Mouse (Mus musculus): Measurements from ENCODE around the gene Wdr86. TPM values are rescaled to one million over a fixed set of nuclear protein-coding genes. Genes with fewer than 3 reads are reported as not detected.
A peak's percentile ranks its signal among the peaks of the same experiment; 100 is the strongest.

Wdr86 gene
- polyA plus RNA-seq, 1 experiment from 2014 or later = 32.4 TPM

- H3K4me1 ChIP-seq = peaks cover 76% of the 10 kb centered on the region
- peak overlapping the region; percentile 75 for H3K9ac ChIP-seq
- ATAC-seq (replicated peaks; ENCODE audit: low FRiP score) = peak; percentile 7; the same call in 1 of the 2 replicates
- no peaks in the 10 kb centered on the region for H3K9me3 ChIP-seq (replicated peaks)
- no peaks in the 10 kb centered on the region for H3K36me3 ChIP-seq
- WGBS = 1% methylated on average over 49 of the region's 49 CpGs
- peak overlapping the region; percentile 87 for H3K4me2 ChIP-seq
- peaks cover 4% of the 10 kb centered on the region; the same call in 1 of the 2 replicates for H3K27me3 ChIP-seq
- H3K4me3 ChIP-seq (replicated peaks) = peak overlapping the region; percentile 63
- H3K27ac ChIP-seq = peak overlapping the region; percentile 78
Observed at GRCm38 (mm10) chr5:24729797-24730487, 585 bp downstream of the Wdr86 start.

GRCm38 (mm10) chr5:24726901-24727836, 3.4 kb downstream of the Wdr86 start:
- ATAC-seq (replicated peaks; ENCODE audit: low FRiP score) = no peak
- no peaks in the 10 kb centered on the region for H3K9me3 ChIP-seq (replicated peaks)
- WGBS = 59% methylated on average over 12 of the region's 12 CpGs
- H3K27ac ChIP-seq = no peak overlapping the region
- no peak overlapping the region for H3K4me3 ChIP-seq (replicated peaks)
- H3K4me2 ChIP-seq = peak overlapping the region; percentile 87; the same call in 1 of the 2 replicates
- peaks cover 4% of the 10 kb centered on the region for H3K36me3 ChIP-seq
- peaks cover 4% of the 10 kb centered on the region; the same call in 1 of the 2 replicates for H3K27me3 ChIP-seq
- H3K9ac ChIP-seq = no peak overlapping the region
- H3K4me1 ChIP-seq = peaks cover 68% of the 10 kb centered on the region

GRCm38 (mm10) chr5:24725897-24726296, 4.6 kb downstream of the Wdr86 start:
- Histone ChIP-seq H3K36me3 (peaks cover 15% of the 10 kb centered on the region), H3K4me3 (replicated peaks) (no peak overlapping the region), H3K4me2 (no peak overlapping the region), H3K4me1 (peaks cover 55% of the 10 kb centered on the region), H3K27ac (peak overlapping the region; percentile 81), H3K9me3 (replicated peaks) (no peaks in the 10 kb centered on the region), H3K9ac (no peak overlapping the region), H3K27me3 (no peaks in the 10 kb centered on the region)
- ATAC-seq (replicated peaks; ENCODE audit: low FRiP score) = no peak
- 65% methylated on average over 6 of the region's 6 CpGs for WGBS

- no peak overlapping the region for H3K9ac ChIP-seq
- 0 out of 2 replicates have a peak overlapping the region, but pooled peaks have one; percentile 1 for H3K4me2 ChIP-seq
Observed at GRCm38 (mm10) chr5:24724805-24725204, 5.7 kb downstream of the Wdr86 start.

GRCm38 (mm10) chr5:24724270-24724634, 6.3 kb downstream of the Wdr86 start:
- Histone ChIP-seq H3K4me2 (no peak overlapping the region), H3K9me3 (replicated peaks) (no peaks in the 10 kb centered on the region), H3K36me3 (peaks cover 25% of the 10 kb centered on the region), H3K9ac (no peak overlapping the region), H3K4me3 (replicated peaks) (no peak overlapping the region), H3K4me1 (peaks cover 45% of the 10 kb centered on the region), H3K27ac (peak overlapping the region; percentile 81), H3K27me3 (no peaks in the 10 kb centered on the region)
- no peak for ATAC-seq (replicated peaks; ENCODE audit: low FRiP score)
- WGBS = 81% methylated on average over 5 of the region's 5 CpGs

More at GRCm38 (mm10) chr5:24724805-24725204, 5.7 kb downstream of the Wdr86 start:
- no peaks in the 10 kb centered on the region for H3K27me3 ChIP-seq
- peaks cover 47% of the 10 kb centered on the region for H3K4me1 ChIP-seq
- ATAC-seq (replicated peaks; ENCODE audit: low FRiP score) = peak; percentile 71
- peaks cover 19% of the 10 kb centered on the region for H3K36me3 ChIP-seq
- H3K9me3 ChIP-seq (replicated peaks) = no peaks in the 10 kb centered on the region
- 38% methylated on average over 5 of the region's 5 CpGs for WGBS
- no peak overlapping the region for H3K4me3 ChIP-seq (replicated peaks)
- peak overlapping the region; percentile 81 for H3K27ac ChIP-seq

GRCm38 (mm10) chr5:24723527-24724269, 6.8 kb downstream of the Wdr86 start:
- Histone ChIP-seq H3K4me1 (peaks cover 42% of the 10 kb centered on the region), H3K36me3 (peaks cover 30% of the 10 kb centered on the region), H3K4me3 (replicated peaks) (no peak overlapping the region), H3K27me3 (no peaks in the 10 kb centered on the region), H3K4me2 (no peak overlapping the region), H3K9ac (no peak overlapping the region), H3K27ac (peak overlapping the region; percentile 81), H3K9me3 (replicated peaks) (no peaks in the 10 kb centered on the region)
- ATAC-seq (replicated peaks; ENCODE audit: low FRiP score) = no peak
- 82% methylated on average over 11 of the region's 11 CpGs for WGBS

- Histone ChIP-seq H3K4me3 (replicated peaks) (no peak overlapping the region), H3K4me2 (no peak overlapping the region), H3K36me3 (peaks cover 66% of the 10 kb centered on the region), H3K4me1 (peaks cover 11% of the 10 kb centered on the region), H3K27me3 (no peaks in the 10 kb centered on the region), H3K9me3 (replicated peaks) (no peaks in the 10 kb centered on the region), H3K9ac (no peak overlapping the region), H3K27ac (no peak overlapping the region)
- no peak for ATAC-seq (replicated peaks; ENCODE audit: low FRiP score)
- WGBS = 85% methylated on average over 3 of the region's 3 CpGs
Observed at GRCm38 (mm10) chr5:24719852-24720251, 10.7 kb downstream of the Wdr86 start.

- 95% methylated on average over 6 of the region's 6 CpGs for WGBS
- Histone ChIP-seq H3K36me3 (peaks cover 83% of the 10 kb centered on the region), H3K4me2 (no peak overlapping the region), H3K27ac (no peak overlapping the region), H3K9ac (no peak overlapping the region), H3K4me3 (replicated peaks) (no peak overlapping the region), H3K4me1 (peaks cover 11% of the 10 kb centered on the region), H3K9me3 (replicated peaks) (no peaks in the 10 kb centered on the region), H3K27me3 (no peaks in the 10 kb centered on the region)
- ATAC-seq (replicated peaks; ENCODE audit: low FRiP score) = no peak
Observed at GRCm38 (mm10) chr5:24718076-24718475, 12.5 kb downstream of the Wdr86 start.

- H3K27ac ChIP-seq = peak overlapping the region; percentile 73
Observed at GRCm38 (mm10) chr5:24713987-24714386, 16.5 kb downstream of the Wdr86 start.

GRCm38 (mm10) chr5:24713199-24713598, 17.3 kb downstream of the Wdr86 start:
- 76% methylated on average over 2 of the region's 2 CpGs for WGBS
- Histone ChIP-seq H3K4me1 (peaks cover 16% of the 10 kb centered on the region), H3K27me3 (no peaks in the 10 kb centered on the region), H3K9ac (no peak overlapping the region), H3K4me3 (replicated peaks) (no peak overlapping the region), H3K36me3 (peaks cover 96% of the 10 kb centered on the region), H3K27ac (0 out of 2 replicates have a peak overlapping the region, but pooled peaks have one; percentile 73), H3K9me3 (replicated peaks) (no peaks in the 10 kb centered on the region; the same call in 1 of the 2 replicates), H3K4me2 (no peak overlapping the region)
- ATAC-seq (replicated peaks; ENCODE audit: low FRiP score) = no peak

More at GRCm38 (mm10) chr5:24713987-24714386, 16.5 kb downstream of the Wdr86 start:
- Histone ChIP-seq H3K9ac (no peak overlapping the region), H3K4me3 (replicated peaks) (no peak overlapping the region), H3K9me3 (replicated peaks) (no peaks in the 10 kb centered on the region; the same call in 1 of the 2 replicates), H3K4me1 (peaks cover 16% of the 10 kb centered on the region), H3K27me3 (no peaks in the 10 kb centered on the region), H3K4me2 (no peak overlapping the region), H3K36me3 (peaks cover 96% of the 10 kb centered on the region)
- WGBS = 60% methylated on average over 6 of the region's 6 CpGs
- peak; percentile 35; the same call in 1 of the 2 replicates for ATAC-seq (replicated peaks; ENCODE audit: low FRiP score)

- H3K4me1 ChIP-seq = peaks cover 16% of the 10 kb centered on the region
- no peaks in the 10 kb centered on the region for H3K27me3 ChIP-seq
- no peaks in the 10 kb centered on the region; the same call in 1 of the 2 replicates for H3K9me3 ChIP-seq (replicated peaks)
- no peak overlapping the region for H3K4me3 ChIP-seq (replicated peaks)
- WGBS = 95% methylated on average over 6 of the region's 6 CpGs
- no peak overlapping the region for H3K9ac ChIP-seq
- H3K4me2 ChIP-seq = no peak overlapping the region
- ATAC-seq (replicated peaks; ENCODE audit: low FRiP score) = no peak
- peaks cover 97% of the 10 kb centered on the region for H3K36me3 ChIP-seq
- no peak overlapping the region for H3K27ac ChIP-seq
Observed at GRCm38 (mm10) chr5:24711615-24712014, 18.9 kb downstream of the Wdr86 start.

Data from kidney, embryonic 15.5 days (tissue).